Mouse (Mus musculus): ENCODE results near the gene Hmga1b. TPM values are rescaled to one million over a fixed set of nuclear protein-coding genes. Genes with fewer than 3 reads are reported as not detected.
A peak's percentile ranks its signal among the peaks of the same experiment; 100 is the strongest.
"Not testable (repeated sequence)": the region's sequence is repeated elsewhere in the genome, so short reads cannot be mapped to it uniquely, and the experiment has no call there.

Hmga1b gene
- polyA plus RNA-seq, 1 experiment from 2014 or later = 12.3 TPM

- H3K27me3 ChIP-seq (ENCODE audit: poor library complexity, severe bottlenecking) = no peaks in the 10 kb centered on the region
- no peak for DNase-seq (ENCODE audit: extremely low spot score, low spot score)
- peaks cover 20% of the 10 kb centered on the region for H3K36me3 ChIP-seq (replicated peaks)
- H3K27ac ChIP-seq = no peak overlapping the region
- 37% methylated on average over 6 of the region's 6 CpGs for WGBS
- no peak overlapping the region for H3K4me3 ChIP-seq
- no peaks in the 10 kb centered on the region for H3K9me3 ChIP-seq
- H3K4me1 ChIP-seq = peaks cover 16% of the 10 kb centered on the region
These were observed 14.5 kb downstream of the Hmga1b start for GRCm38 (mm10) chr11:120777123-120777522.

GRCm38 (mm10) chr11:120779876-120780275 is 17.3 kb downstream of the Hmga1b start:
- H3K9me3 ChIP-seq = no peaks in the 10 kb centered on the region
- H3K4me3 ChIP-seq = no peak overlapping the region
- DNase-seq (ENCODE audit: extremely low spot score, low spot score) = no peak
- H3K27me3 ChIP-seq (ENCODE audit: poor library complexity, severe bottlenecking) = peaks cover 14% of the 10 kb centered on the region
- peaks cover 33% of the 10 kb centered on the region for H3K4me1 ChIP-seq
- H3K36me3 ChIP-seq (replicated peaks) = peaks cover 28% of the 10 kb centered on the region
- WGBS = 76% methylated on average over 1 of the region's 1 CpGs
- H3K27ac ChIP-seq = no peak overlapping the region

GRCm38 (mm10) chr11:120781361-120781760 is 18.8 kb downstream of the Hmga1b start:
- not testable (repeated sequence) for DNase-seq (ENCODE audit: extremely low spot score, low spot score); H3K9me3 ChIP-seq; H3K4me3 ChIP-seq; H3K27ac ChIP-seq
- 98% methylated on average over 6 of the region's 6 CpGs for WGBS
- Histone ChIP-seq H3K36me3 (replicated peaks) (peaks cover 40% of the 10 kb centered on the region), H3K27me3 (ENCODE audit: poor library complexity, severe bottlenecking) (peaks cover 14% of the 10 kb centered on the region), H3K4me1 (peaks cover 41% of the 10 kb centered on the region)

GRCm38 (mm10) chr11:120783426-120784063 is 21.0 kb downstream of the Hmga1b start:
- H3K27me3 ChIP-seq (ENCODE audit: poor library complexity, severe bottlenecking) = peaks cover 14% of the 10 kb centered on the region
- H3K4me1 ChIP-seq = peaks cover 31% of the 10 kb centered on the region
- peak overlapping the region; percentile 89 for H3K27ac ChIP-seq
- peaks cover 62% of the 10 kb centered on the region for H3K36me3 ChIP-seq (replicated peaks)
- peak overlapping the region; percentile 99 for H3K4me3 ChIP-seq
- no peak for DNase-seq (ENCODE audit: extremely low spot score, low spot score)
- 2% methylated on average over 42 of the region's 42 CpGs for WGBS
- H3K9me3 ChIP-seq = no peaks in the 10 kb centered on the region

GRCm38 (mm10) chr11:120784064-120784791 is 21.6 kb downstream of the Hmga1b start, which contains the start of the genes Rfng and Gps1:
Rfng (minus strand) TSS chr11:120784207.
Gps1 (plus strand) TSS chr11:120784272.
- H3K36me3 ChIP-seq (replicated peaks) = peaks cover 68% of the 10 kb centered on the region
- under 1% methylated on average over 86 of the region's 107 CpGs for WGBS
- H3K9me3 ChIP-seq = no peaks in the 10 kb centered on the region
- H3K27ac ChIP-seq = peak within 1 kb of the TSS; percentile 89
- H3K4me3 ChIP-seq = peak within 1 kb of the TSS; percentile 99
- H3K4me1 ChIP-seq = peaks cover 31% of the 10 kb centered on the region
- DNase-seq (ENCODE audit: extremely low spot score, low spot score) = peak; percentile 84
- H3K27me3 ChIP-seq (ENCODE audit: poor library complexity, severe bottlenecking) = peaks cover 14% of the 10 kb centered on the region

GRCm38 (mm10) chr11:120785145-120785544 is 22.6 kb downstream of the Hmga1b start:
- H3K27ac ChIP-seq = peak overlapping the region; percentile 89
- WGBS = 37% methylated on average over 9 of the region's 9 CpGs
- peaks cover 31% of the 10 kb centered on the region for H3K4me1 ChIP-seq
- peaks cover 14% of the 10 kb centered on the region for H3K27me3 ChIP-seq (ENCODE audit: poor library complexity, severe bottlenecking)
- H3K36me3 ChIP-seq (replicated peaks) = peaks cover 74% of the 10 kb centered on the region
- peak overlapping the region; percentile 99 for H3K4me3 ChIP-seq
- DNase-seq (ENCODE audit: extremely low spot score, low spot score) = no peak
- H3K9me3 ChIP-seq = no peaks in the 10 kb centered on the region

- peaks cover 82% of the 10 kb centered on the region for H3K36me3 ChIP-seq (replicated peaks)
These were observed 25.9 kb downstream of the Hmga1b start for GRCm38 (mm10) chr11:120788460-120788859.

GRCm38 (mm10) chr11:120789355-120789754 is 26.8 kb downstream of the Hmga1b start:
- 91% methylated on average over 4 of the region's 4 CpGs for WGBS
- Histone ChIP-seq H3K9me3 (no peaks in the 10 kb centered on the region), H3K27me3 (ENCODE audit: poor library complexity, severe bottlenecking) (no peaks in the 10 kb centered on the region), H3K4me1 (peaks cover 17% of the 10 kb centered on the region), H3K4me3 (no peak overlapping the region), H3K36me3 (replicated peaks) (peaks cover 91% of the 10 kb centered on the region), H3K27ac (no peak overlapping the region)
- no peak for DNase-seq (ENCODE audit: extremely low spot score, low spot score)

More at GRCm38 (mm10) chr11:120788460-120788859, 25.9 kb downstream of the Hmga1b start:
- H3K27me3 ChIP-seq (ENCODE audit: poor library complexity, severe bottlenecking); DNase-seq (ENCODE audit: extremely low spot score, low spot score); H3K4me3 ChIP-seq; H3K9me3 ChIP-seq; H3K27ac ChIP-seq: not testable (repeated sequence)
- peaks cover 23% of the 10 kb centered on the region for H3K4me1 ChIP-seq
- WGBS = 90% methylated on average over 9 of the region's 10 CpGs

- Histone ChIP-seq H3K4me3 (no peak overlapping the region), H3K4me1 (peaks cover 18% of the 10 kb centered on the region), H3K9me3 (no peaks in the 10 kb centered on the region), H3K27me3 (ENCODE audit: poor library complexity, severe bottlenecking) (no peaks in the 10 kb centered on the region), H3K27ac (no peak overlapping the region), H3K36me3 (replicated peaks) (peaks cover 96% of the 10 kb centered on the region)
- WGBS = 88% methylated on average over 3 of the region's 3 CpGs
- DNase-seq (ENCODE audit: extremely low spot score, low spot score) = no peak
These were observed 27.2 kb downstream of the Hmga1b start for GRCm38 (mm10) chr11:120789810-120790209.

- H3K27me3 ChIP-seq (ENCODE audit: poor library complexity, severe bottlenecking) = no peaks in the 10 kb centered on the region
- peaks cover 72% of the 10 kb centered on the region for H3K36me3 ChIP-seq (replicated peaks)
- no peak overlapping the region for H3K4me3 ChIP-seq
- H3K4me1 ChIP-seq = peaks cover 22% of the 10 kb centered on the region
- no peaks in the 10 kb centered on the region for H3K9me3 ChIP-seq
- DNase-seq (ENCODE audit: extremely low spot score, low spot score) = no peak
- no peak overlapping the region for H3K27ac ChIP-seq
- WGBS = 93% methylated on average over 9 of the region's 9 CpGs
These were observed 30.1 kb downstream of the Hmga1b start for GRCm38 (mm10) chr11:120792652-120793051.

- H3K27ac ChIP-seq = peak within 1 kb of the TSS; percentile 88
- no peaks in the 10 kb centered on the region for H3K27me3 ChIP-seq (ENCODE audit: poor library complexity, severe bottlenecking)
- H3K4me3 ChIP-seq = peak within 1 kb of the TSS; percentile 70
- WGBS = 2% methylated on average over 59 of the region's 59 CpGs
- H3K9me3 ChIP-seq = no peaks in the 10 kb centered on the region
- peak; percentile 98 for DNase-seq (ENCODE audit: extremely low spot score, low spot score)
- peaks cover 34% of the 10 kb centered on the region for H3K4me1 ChIP-seq
- H3K36me3 ChIP-seq (replicated peaks) = peaks cover 40% of the 10 kb centered on the region
These were observed 33.4 kb downstream of the Hmga1b start, which contains the start of gene Dus1l for GRCm38 (mm10) chr11:120795756-120796613. Dus1l (minus strand) TSS chr11:120796403.

GRCm38 (mm10) chr11:120796614-120796946 is 34.0 kb downstream of the Hmga1b start:
- DNase-seq (ENCODE audit: extremely low spot score, low spot score) = no peak
- Histone ChIP-seq H3K27me3 (ENCODE audit: poor library complexity, severe bottlenecking) (no peaks in the 10 kb centered on the region), H3K4me3 (peak overlapping the region; percentile 70), H3K4me1 (peaks cover 34% of the 10 kb centered on the region), H3K9me3 (no peaks in the 10 kb centered on the region), H3K36me3 (replicated peaks) (peaks cover 34% of the 10 kb centered on the region), H3K27ac (peak overlapping the region; percentile 88)
- WGBS = 35% methylated on average over 8 of the region's 8 CpGs

Data from forebrain, embryonic 10.5 days (tissue).